Mouse (Mus musculus) gastrocnemius, postnatal 25 days (tissue): ENCODE results near the gene Synpo2l. TPM values are rescaled to one million over a fixed set of nuclear protein-coding genes. Genes with fewer than 3 reads are reported as not detected.

ENCODE experiments used
- microRNA-seq, 2 experiments: library from miRNA; unstranded; fragments of <30 nt; microRNA quantifications; one replicate each; pipeline ENCODE4 v1.2.0; 2021; ENCODE audit warnings: borderline replicate concordance in 2 of 2
- total RNA-seq, 2 experiments: library from RNA; stranded (reverse); gene quantifications; 1 replicate in 1 of 2; 2 replicates in 1 of 2; pipeline ENCODE4 v1.2.3; 2021

The Synpo2l gene
- total RNA-seq, 2 experiments from 2014 or later = 135 to 192 TPM

Small RNAs within 50 kb of the gene (microRNA-seq; reads per million reads assigned to microRNA genes)
- 0 to 0.74 reads per million in 2 experiments for gene Mir6946

Other genes with a start within 250 kb of the Synpo2l start
- under 1 TPM; 0.24 to 0.28 TPM for gene Cfap70, start 216.1 kb downstream of the Synpo2l start, total RNA-seq
- gene Anxa7, start 188.2 kb downstream of the Synpo2l start, total RNA-seq = 10 to 100 TPM; 22.0 to 27.4 TPM
- 10 to 100 TPM in 1 of 2 experiments, 1 to 10 TPM in 1; 3.2 to 27.2 TPM for gene Mss51, start 171.5 kb downstream of the Synpo2l start, total RNA-seq
- 100 to 1,000 TPM; 114 to 140 TPM for gene Ppp3cb, start 121.8 kb downstream of the Synpo2l start, total RNA-seq
- gene Usp54, start 27.3 kb downstream of the Synpo2l start, total RNA-seq = 1 to 10 TPM; 3.8 to 5.1 TPM
- 1,000 to 10,000 TPM; 2,514 to 2,966 TPM for gene Myoz1, start 11.8 kb downstream of the Synpo2l start, total RNA-seq
- 10 to 100 TPM; 65.0 to 68.8 TPM for gene Sec24c, start 6.0 kb upstream of the Synpo2l start, total RNA-seq
- gene Fut11, start 26.6 kb upstream of the Synpo2l start, total RNA-seq = 1 to 10 TPM; 2.7 to 4.0 TPM
- 100 to 1,000 TPM; 110 to 119 TPM for gene Chchd1, start 34.7 kb upstream of the Synpo2l start, total RNA-seq
- 10 to 100 TPM; 33.0 to 33.6 TPM for gene Zswim8, start 39.2 kb upstream of the Synpo2l start, total RNA-seq
- 1 to 10 TPM; 6.0 to 6.6 TPM for gene Ndst2, start 66.2 kb upstream of the Synpo2l start, total RNA-seq
- gene Camk2g, start 125.7 kb upstream of the Synpo2l start, total RNA-seq = 100 to 1,000 TPM; 149 to 190 TPM
- gene Plau, start 168.3 kb upstream of the Synpo2l start, total RNA-seq = 10 to 100 TPM; 19.1 to 19.6 TPM